Mouse (Mus musculus) frontal cortex, postnatal 14 days (tissue): ENCODE measurements at regions not wholly inside any gene's neighbourhood (a gene's known extent, or its start where the extent isn't known, plus 50 kb on each side); places are given as distances from the start of the nearest gene placed in this dataset.

Source experiments
- DNase-seq, 2 experiments: peaks; one replicate each; pipeline ENCODE4 v3.0.0; 2022; ENCODE audit warnings: low spot score in 2 of 2

DNA sequence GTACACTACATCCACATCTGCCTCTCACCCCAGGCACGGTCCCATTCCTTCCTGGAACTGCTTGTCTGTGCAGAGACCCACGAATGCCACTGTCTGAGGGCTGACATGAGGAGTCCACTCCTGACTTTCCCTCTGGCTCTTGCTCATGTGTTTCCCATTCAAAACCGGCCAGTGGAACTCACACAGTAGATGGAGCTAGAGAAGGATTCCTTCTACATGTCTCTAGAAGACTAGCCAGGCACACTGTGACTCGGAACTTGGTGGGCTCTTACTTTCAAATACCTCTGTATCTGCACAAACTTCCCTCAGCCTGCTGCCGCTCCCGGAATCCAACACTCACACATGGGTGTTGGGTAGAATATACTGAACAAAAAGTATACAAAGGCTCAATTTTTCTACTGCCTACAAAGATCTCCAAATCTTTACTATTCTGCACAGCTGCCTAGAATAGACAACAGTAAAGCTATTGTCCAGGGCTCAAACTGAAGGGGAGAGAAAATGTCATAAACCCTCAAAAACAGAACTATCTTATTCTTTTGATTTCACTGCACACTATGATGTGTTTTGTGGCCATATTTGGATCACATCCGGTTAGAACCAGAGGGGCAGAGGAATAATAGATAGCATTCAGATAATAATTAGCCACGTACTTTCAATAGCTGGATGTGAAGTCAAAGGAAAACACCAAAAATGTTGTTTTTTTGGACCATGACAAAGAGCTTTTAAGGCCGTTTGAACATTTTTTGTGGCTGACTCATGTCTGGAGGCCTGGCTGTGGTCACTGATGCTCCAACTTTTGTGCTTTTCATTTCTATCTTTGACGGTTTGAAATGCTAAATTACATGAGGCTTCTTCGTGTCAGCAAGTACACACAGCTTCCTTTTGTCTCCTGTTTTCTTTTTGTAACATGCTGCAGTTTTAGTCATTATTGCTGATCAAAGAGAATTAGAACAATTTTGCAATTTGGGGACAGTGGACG lies 164.3 kb upstream of the Foxd3 start:
- no peak for DNase-seq

DNA sequence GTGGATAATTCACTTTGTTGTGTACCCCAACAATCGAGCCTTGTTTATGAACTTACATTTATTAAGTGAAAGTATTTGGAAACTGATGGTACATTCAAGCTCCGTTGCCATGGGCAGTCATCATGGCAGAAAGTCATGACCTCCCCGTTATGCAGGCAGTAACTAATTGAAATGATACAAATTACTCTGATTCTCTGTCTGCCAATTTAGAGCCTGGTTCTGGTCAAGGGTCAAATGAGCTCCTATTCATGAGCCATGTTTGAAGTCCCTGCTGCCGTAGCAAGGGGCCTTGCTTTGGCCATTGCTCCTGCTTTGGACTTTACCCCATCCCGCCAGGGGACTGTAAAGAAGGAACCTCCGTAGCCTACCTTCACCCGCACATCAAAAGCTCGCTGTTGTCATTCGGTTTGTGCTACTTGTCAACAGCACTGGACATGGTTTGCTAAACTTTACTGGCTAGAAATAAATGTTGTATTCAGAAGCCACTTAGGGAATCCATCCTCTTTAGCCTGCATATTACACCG lies 152.8 kb upstream of the Foxd3 start:
- no peak for DNase-seq

DNA sequence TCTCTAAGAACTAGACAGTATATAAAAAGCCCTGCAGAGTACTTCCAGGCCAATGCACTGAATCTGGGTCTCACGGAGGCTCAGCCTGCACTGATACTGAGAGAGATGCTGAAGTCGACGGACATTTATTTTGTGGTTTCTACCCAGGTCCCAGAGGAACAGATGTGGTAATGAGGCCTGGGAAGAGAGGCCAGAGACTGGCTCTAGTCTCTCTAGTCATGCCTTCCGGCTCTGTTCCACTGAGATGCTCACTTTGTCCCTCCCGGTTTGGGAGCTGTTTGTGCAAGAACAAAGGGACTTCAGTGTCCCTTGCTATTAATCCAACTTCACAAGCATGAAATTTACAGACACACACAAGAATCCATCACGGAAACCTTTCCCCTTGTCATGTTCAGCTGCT lies 144.1 kb upstream of the Foxd3 start:
- no peak for DNase-seq

DNA sequence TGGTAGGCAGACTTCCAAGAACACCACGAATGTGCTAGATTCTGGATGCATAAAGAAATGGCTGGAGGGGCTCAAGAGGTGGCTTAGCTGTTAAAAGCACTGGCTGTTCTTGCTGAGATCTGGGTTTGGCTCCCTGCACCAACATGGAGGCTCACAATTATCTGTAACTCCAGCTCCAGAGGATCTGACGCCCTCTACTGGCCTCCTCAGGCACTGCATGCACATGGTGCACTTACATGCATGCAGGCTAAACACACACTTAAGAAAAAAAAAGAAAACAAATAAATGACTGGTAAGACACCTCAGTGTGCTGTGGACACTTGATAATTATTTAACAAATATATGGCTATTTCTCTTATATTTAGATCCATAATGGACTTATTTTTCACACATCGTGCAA lies 139.2 kb upstream of the Foxd3 start:
- DNase-seq = no peak

DNA sequence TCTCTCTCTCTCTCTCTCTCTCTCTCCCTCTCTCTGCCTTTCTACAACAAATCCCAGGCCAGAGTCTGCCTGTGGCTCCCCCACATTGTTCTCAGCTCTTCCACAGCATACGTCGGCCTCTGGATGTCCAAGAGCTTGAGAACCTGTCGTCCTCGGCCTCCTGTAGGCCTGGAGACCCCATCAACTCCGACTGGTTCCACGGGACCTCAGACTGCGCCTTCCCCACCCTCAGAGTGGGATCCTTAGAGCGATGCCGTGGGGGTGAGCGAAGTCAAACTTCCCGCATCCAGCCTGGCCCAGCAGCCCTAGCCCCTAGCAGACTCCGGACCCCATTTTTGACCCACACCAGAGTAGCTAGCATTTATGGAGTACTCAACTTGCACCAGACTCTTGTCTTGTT lies 128.7 kb upstream of the Foxd3 start:
- DNase-seq = no peak

DNA sequence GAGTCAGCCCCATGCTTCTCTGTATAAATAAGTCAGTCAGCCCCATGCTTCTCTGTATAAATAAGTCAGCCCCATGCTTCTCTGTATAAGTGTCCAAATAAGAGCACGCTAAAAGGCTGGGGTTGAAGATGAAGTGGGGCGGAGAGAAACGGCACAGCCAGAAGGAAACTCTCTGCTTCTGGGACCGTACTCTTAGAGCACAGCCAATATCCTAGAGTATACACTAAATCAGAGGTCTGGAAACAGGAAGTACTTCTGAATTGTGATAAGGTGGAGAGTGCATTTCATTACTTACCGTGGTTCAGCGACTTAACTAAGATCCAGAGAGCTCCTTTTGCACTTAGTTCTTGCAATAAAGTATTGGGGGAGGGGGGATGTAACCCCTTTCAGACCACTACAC lies 112.1 kb upstream of the Foxd3 start:
- no peak for DNase-seq

DNA sequence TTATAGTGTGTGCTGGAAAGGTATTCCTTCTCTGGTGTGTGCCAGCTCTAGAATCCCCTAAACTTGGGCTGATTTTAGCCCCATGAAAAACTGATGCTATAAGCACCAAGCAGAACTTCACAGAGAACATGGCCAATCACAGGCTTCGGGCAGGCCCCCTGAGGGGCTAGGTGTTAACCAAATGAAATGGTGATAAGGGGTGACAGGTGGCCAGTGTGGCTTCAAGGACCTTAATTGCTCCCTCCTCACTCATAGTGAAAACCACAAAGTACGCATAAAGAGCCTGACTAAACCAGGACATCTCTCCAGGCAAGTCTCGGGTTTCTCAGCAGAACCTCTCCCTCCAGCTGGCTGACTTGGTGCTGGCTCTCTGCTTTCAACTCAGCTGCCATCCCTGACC lies 110.4 kb upstream of the Foxd3 start:
- DNase-seq = no peak

DNA sequence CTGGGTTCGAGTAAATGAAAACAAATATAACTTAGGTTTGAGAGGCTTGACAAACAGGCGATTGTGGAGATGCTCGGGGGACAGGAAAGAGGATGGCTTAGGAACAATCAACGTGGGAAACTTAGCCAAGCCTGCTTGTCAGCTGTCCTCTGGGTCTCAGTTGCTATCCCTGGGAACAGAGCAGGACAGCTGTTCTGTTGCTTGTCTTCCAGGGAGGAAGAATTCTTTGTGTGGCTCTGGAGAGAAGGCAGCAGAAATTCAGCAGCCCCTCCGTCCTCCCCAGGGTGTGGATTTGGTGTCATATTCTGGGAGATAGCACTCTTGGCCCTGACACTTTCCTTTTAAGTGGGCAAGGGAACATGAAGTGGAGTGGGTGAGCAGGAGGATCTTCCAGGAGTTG lies 98.1 kb upstream of the Foxd3 start:
- no peak for DNase-seq

DNA sequence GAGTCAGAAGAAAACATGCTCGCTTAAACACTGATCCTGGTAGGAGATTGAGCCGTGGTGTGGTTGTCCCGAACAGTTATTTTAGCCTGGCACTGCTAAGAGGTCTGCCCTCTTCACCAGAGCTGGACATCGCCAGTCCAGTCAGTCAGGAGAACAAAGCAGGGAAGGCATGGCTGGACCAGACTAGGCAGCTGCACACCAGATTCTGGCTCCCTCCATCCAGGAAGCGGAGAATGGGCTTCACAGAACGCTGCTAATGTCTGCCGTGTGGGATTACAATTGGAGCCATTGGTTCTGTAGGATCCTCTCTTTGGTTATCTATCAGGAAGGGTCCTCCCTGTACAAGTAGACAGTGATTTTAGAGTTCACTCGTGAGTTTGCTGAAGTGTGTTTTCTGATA lies 95.5 kb upstream of the Foxd3 start:
- no peak for DNase-seq

DNA sequence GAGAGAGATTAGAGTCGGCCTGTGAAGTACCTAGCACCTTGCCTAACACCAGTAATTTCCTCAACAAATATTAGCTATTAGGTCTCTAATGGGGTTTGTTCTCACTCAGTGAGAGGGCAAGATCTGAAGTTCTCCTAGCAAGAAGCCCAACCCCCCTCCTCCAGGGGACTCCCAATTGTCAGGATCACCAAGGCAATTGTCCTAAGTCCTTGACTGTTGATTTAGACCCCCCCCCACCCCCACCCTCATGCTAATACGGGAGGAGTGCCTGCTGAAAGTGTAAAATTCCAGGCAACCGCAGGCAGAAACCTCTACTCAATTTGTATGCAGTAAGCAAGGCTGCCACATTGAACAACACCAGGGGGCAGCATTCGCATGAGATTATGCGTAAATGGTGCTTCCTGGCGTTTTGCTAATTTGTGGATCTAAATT lies 94.6 kb upstream of the Foxd3 start:
- DNase-seq = no peak

DNA sequence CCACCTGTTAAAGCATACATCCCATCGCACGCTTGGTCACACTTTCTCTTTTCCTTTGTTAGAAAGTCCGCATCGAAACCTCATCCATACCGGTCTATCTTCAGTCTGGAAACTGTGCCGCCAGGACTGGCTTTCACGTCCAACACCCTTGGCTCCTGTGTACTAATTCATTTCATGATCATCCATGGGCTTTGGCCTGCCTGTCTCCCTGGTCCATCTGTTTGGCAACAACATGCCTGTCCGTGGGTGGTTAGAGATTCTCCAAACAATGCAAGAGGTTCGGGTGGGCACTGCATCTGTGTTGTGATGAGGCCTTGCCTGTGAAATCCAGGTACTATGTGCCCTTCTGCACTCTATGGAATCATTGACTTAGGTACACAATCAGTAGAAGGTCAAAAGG lies 90.7 kb upstream of the Foxd3 start:
- no peak for DNase-seq

DNA sequence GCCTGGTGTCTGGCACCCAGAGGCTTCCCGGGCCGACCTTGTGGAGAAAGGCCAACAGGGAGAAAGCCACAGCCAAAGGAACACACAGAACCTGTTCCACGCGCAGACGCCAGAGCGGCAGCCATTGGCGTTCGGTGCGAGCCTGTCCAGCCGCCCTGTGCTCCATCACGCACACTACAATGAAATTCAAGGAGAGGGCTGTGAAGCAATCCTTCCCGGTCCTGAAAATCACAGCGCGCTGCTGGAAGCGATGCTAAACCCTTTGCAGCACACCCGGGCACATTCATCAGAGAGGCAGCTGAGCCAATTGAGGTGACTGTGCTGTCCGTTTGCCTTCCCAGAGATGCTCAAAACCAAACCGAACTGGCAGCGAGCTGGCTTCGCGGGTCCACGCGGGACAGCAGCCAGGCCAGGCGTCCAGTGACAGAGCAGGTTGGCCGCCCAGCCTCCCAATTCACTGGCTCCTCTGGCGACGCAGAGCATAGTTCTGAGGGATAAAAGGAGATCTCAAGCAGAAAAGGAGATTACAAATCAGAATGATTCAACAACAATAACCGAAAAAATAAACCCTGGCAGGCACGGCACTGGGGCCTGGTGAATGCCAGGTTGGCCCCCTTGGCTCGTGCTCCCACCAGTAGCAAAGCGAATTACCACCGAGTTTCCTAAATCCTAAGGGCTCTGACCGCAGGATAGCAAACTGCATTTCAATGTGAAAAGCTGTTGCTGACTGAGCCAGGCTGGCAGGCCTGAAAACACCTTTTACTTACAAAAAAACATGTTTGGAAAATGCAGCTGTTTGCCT lies 83.1 kb upstream of the Foxd3 start:
- DNase-seq = peak; percentile 4 to 7

DNA sequence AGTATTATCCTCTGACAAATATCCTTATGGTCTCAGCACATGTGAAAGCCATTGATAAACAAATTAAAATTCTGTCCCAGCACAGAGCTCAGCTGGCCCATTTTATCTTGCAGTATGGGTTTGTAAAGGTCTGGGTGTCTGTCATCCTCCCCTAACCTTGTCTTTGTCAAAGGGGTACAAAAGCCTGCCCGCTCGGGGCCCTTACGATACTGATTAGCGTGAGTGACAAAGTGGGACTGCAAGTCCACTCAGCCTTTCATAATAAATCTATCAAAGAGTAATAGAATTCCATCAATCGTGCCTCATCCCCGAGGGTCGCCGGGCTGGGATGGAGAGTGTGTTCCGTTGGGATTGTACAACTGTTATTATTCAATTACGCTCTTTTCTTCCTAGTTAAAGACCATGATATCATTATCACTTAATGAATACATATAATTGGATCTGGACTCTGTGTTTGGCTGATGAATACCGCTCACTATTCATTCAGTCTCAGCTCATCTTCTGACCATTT lies 82.0 kb upstream of the Foxd3 start:
- DNase-seq = peak in 1 of 2 experiments; percentile 4

DNA sequence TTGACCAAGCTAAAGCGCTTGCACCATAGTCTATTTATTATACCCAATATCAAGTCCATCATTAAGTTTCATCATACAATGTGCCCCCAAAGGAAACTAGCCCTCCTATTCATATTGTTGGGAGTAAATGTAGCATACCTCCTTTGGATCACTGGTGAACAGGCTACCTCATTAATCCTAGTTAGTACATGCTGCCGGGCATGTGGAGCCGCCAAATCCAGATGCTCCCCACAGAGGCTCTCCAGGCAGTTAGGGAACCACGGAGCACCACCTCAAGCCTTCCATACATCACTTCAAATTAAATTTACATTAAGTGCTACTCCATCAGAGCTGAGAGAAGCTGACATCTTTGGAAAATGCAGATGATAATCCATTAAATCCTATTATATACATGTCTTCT lies 81.1 kb upstream of the Foxd3 start:
- DNase-seq = no peak

DNA sequence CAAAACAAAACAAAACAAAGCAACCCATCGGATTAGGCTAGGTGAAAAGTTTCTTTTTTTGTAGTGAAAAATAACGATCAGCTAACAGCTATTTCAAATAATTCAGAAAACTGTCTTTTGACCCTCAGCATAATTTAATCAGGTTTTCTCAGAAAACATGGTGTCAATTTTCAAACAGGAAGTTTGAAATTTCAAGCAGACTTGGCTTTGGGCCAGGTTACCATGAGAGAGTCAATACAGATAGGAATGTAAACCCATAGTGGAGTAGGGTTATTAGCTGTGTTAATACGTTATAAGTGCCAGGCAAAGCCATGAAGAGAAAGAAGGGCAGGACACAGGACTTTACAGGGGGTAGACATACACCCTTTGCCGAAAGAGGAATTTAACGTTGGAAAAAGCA lies 58.3 kb upstream of the Foxd3 start:
- DNase-seq = no peak

DNA sequence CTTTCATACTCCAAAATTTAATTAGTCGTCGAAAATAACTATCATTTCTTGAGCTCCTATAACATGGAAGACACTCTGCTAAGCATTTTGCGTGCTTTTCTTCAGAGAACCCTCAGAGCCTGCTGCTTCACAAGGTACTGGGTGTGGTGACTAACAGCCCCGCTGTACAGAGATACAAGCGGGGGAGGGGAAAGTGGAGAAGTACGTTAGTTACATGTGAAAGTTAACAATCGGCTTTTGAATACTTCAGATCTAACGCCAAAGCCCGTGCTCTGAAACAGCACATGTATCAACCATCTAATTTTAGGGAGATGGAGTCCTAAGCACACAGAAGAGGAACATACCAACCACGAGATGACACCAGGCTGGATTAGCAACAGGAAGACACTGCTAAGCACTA lies 55.4 kb upstream of the Foxd3 start:
- DNase-seq = no peak

DNA sequence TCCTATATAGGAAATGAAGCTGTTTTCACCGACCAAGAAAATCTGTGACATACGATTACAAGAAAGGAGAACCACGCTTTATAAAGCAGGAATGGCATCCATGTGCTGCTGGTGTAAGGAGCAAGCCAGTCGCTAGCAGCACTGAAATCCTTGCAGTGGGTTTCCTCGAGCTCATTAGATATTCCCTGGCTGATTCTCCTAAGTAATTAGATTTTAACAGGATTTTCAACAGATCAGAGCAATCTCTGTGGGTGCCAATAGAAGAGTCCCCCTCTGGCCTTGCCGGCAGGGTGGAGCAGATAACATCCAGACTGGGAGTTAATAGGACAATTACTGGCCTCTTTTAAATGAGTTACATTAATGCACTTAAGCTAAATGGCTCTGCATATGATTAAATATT lies 54.6 kb upstream of the Foxd3 start:
- no peak for DNase-seq
